Mouse (Mus musculus): ENCODE results near the gene Cidec.

- TF ChIP-seq CTCF (IDR thresholded peaks at IDR 0.05; ENCODE audit: low read depth, low read length) (no peak), POLR2A (IDR thresholded peaks at IDR 0.05; ENCODE audit: extremely low read depth, insufficient read depth, low read length) (no peak)
Measured at GRCm38 (mm10) chr6:113440686-113441085, 5.1 kb upstream of the Cidec start.
